Comparison of ENCODE assay signal across 8 mouse cellular contexts in the genomic region with DNA sequence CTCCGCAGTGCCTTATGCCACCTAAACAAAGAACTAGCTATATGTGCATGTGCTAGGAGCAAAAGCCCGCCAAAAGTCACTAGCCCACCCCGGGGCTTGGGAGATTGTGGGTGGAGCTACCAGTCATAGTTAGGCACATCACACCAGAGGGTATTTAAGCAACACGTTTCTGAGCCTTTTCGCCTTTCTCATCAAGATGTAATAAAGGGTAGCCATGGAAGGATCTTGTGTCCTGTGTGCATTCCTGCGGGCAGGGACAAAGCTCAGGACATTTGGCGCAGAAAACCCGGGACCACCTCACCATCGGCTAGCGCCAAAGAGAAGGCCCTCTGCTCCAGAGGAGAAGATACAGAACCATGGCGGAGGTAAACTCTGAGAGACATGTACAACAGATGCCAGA. TPM values are rescaled to one million over a fixed set of nuclear protein-coding genes. Genes with fewer than 3 reads are reported as not detected.
DNase-seq lines count a peak whose midpoint lies in the region; ATAC-seq lines count a peak whose summit lies in the region.

No protein-coding gene starts in this region.

- 14% methylated on average over 11 of the region's 11 CpGs for WGBS in kidney, embryonic 16.5 days
- WGBS in hindbrain, embryonic 15.5 days: 18% methylated on average over 11 of the region's 11 CpGs
- WGBS in midbrain, embryonic 13.5 days: 21% methylated on average over 11 of the region's 11 CpGs

- H3K4me3 ChIP-seq in kidney, embryonic 16.5 days (ENCODE audit: low read length): peak overlapping the region; percentile 79
- peak overlapping the region; percentile 97 for H3K4me3 ChIP-seq in hindbrain, embryonic 15.5 days
- peak overlapping the region; percentile 77 for H3K4me3 ChIP-seq in midbrain, embryonic 13.5 days (replicated peaks)

- ATAC-seq in kidney, embryonic 16.5 days (ENCODE audit: low FRiP score, low TSS enrichment): peak; percentile 3; the same call in 1 of the 2 replicates
- ATAC-seq in hindbrain, embryonic 15.5 days (ENCODE audit: low FRiP score, low read depth): no peak
- no peak for ATAC-seq in midbrain, embryonic 13.5 days

- peak overlapping the region; percentile 79 for H3K9ac ChIP-seq in kidney, embryonic 16.5 days (replicated peaks; ENCODE audit: low read length)
- H3K9ac ChIP-seq in hindbrain, embryonic 15.5 days: peak overlapping the region; percentile 69
- peak overlapping the region; percentile 72 for H3K9ac ChIP-seq in midbrain, embryonic 13.5 days (replicated peaks)

- H3K4me2 ChIP-seq in kidney, embryonic 16.5 days (replicated peaks; ENCODE audit: low read depth, low read length): peak overlapping the region; percentile 86
- peak overlapping the region; percentile 91 for H3K4me2 ChIP-seq in hindbrain, embryonic 15.5 days
- peak overlapping the region; percentile 80 for H3K4me2 ChIP-seq in midbrain, embryonic 13.5 days (replicated peaks)

- H3K27ac ChIP-seq in kidney, embryonic 16.5 days (ENCODE audit: low read length): no peak overlapping the region
- no peak overlapping the region for H3K27ac ChIP-seq in hindbrain, embryonic 15.5 days (replicated peaks)
- no peak overlapping the region for H3K27ac ChIP-seq in midbrain, embryonic 13.5 days

- no peaks in the 10 kb centered on the region for H3K36me3 ChIP-seq in kidney, embryonic 16.5 days (ENCODE audit: insufficient read depth, low read length)
- H3K36me3 ChIP-seq in hindbrain, embryonic 15.5 days: no peaks in the 10 kb centered on the region
- H3K36me3 ChIP-seq in midbrain, embryonic 13.5 days: no peaks in the 10 kb centered on the region

- no peaks in the 10 kb centered on the region for H3K9me3 ChIP-seq in kidney, embryonic 16.5 days (ENCODE audit: low read length)
- no peaks in the 10 kb centered on the region for H3K9me3 ChIP-seq in hindbrain, embryonic 15.5 days
- no peaks in the 10 kb centered on the region for H3K9me3 ChIP-seq in midbrain, embryonic 13.5 days

- DNase-seq in kidney, postnatal 14 days: no peak
- DNase-seq in embryo, embryonic 10 days (ENCODE audit: low spot score): peak; percentile 48
- no peak for DNase-seq in adrenal gland, postnatal 25 days
- DNase-seq in gastrocnemius, postnatal 25 days: no peak
- DNase-seq in testis, postnatal 10 days (ENCODE audit: low spot score): no peak

- no peaks in the 10 kb centered on the region for H3K4me1 ChIP-seq in kidney, embryonic 16.5 days (ENCODE audit: insufficient read depth, low read length)
- H3K4me1 ChIP-seq in hindbrain, embryonic 15.5 days (replicated peaks): peaks cover 6% of the 10 kb centered on the region; the same call in 1 of the 2 replicates
- H3K4me1 ChIP-seq in midbrain, embryonic 13.5 days (replicated peaks): peaks cover 7% of the 10 kb centered on the region; the same call in 1 of the 2 replicates

- H3K27me3 ChIP-seq in kidney, embryonic 16.5 days (ENCODE audit: insufficient read depth, low read length): no peaks in the 10 kb centered on the region
- H3K27me3 ChIP-seq in hindbrain, embryonic 15.5 days: 0 out of 2 replicates have a peak, but pooled peaks cover 2% of the 10 kb centered on the region
- peaks cover 7% of the 10 kb centered on the region; the same call in 1 of the 2 replicates for H3K27me3 ChIP-seq in midbrain, embryonic 13.5 days

RNA-seq across cellular contexts. Expression of gene Olfr725, which starts 21.0 kb away (rescaled TPM):
- polyA plus RNA-seq in kidney, embryonic 16.5 days (2015; fragmentation: Nextera tagmentation; extraction: Ambion mirVana): not detected in 2 replicates
- not detected in 2 replicates for polyA plus RNA-seq in hindbrain, embryonic 15.5 days (2015; fragmentation: Nextera tagmentation; extraction: Ambion mirVana)
- not detected in 2 replicates for polyA plus RNA-seq in midbrain, embryonic 13.5 days (2015; fragmentation: Nextera tagmentation; extraction: Ambion mirVana)
- not detected in 2 replicates for total RNA-seq in adrenal gland, postnatal 25 days (2021)
- total RNA-seq in gastrocnemius, postnatal 25 days (2021): not detected

RNA-seq across cellular contexts. Expression of gene Olfr726, which starts 29.6 kb away (rescaled TPM):
- polyA plus RNA-seq in kidney, embryonic 16.5 days (2015; fragmentation: Nextera tagmentation; extraction: Ambion mirVana): not detected in 2 replicates
- polyA plus RNA-seq in hindbrain, embryonic 15.5 days (2015; fragmentation: Nextera tagmentation; extraction: Ambion mirVana): not detected in 2 replicates
- not detected in 2 replicates for polyA plus RNA-seq in midbrain, embryonic 13.5 days (2015; fragmentation: Nextera tagmentation; extraction: Ambion mirVana)
- total RNA-seq in adrenal gland, postnatal 25 days (2021): not detected in 2 replicates
- total RNA-seq in gastrocnemius, postnatal 25 days (2021): not detected
